Mouse (Mus musculus) CD4-positive helper T cell, adult 2 months (primary cell): ENCODE results near the gene Tbxas1.

ENCODE experiments used
- DNase-seq: peaks from one replicate; pipeline ENCODE4 v3.0.0-alpha.2; 2012; ENCODE audit warnings: low read depth, missing footprints, low spot score

Tbxas1 gene

GRCm38 (mm10) chr6:39051799-39052556 lies 176.8 kb downstream of the Tbxas1 start:
- no peak for DNase-seq

GRCm38 (mm10) chr6:39052636-39053035 lies 177.4 kb downstream of the Tbxas1 start:
- DNase-seq = no peak

- DNase-seq = no peak
Observed at GRCm38 (mm10) chr6:39054206-39054864, 179.1 kb downstream of the Tbxas1 start.

- no peak for DNase-seq
Observed at GRCm38 (mm10) chr6:39054878-39055508, 179.8 kb downstream of the Tbxas1 start.

- DNase-seq = no peak
Observed at GRCm38 (mm10) chr6:39055831-39056261, 180.6 kb downstream of the Tbxas1 start.

- DNase-seq = no peak
Observed at GRCm38 (mm10) chr6:39057161-39057560, 182.0 kb downstream of the Tbxas1 start.

GRCm38 (mm10) chr6:39058389-39058788 lies 183.2 kb downstream of the Tbxas1 start:
- no peak for DNase-seq

- DNase-seq = no peak
Observed at GRCm38 (mm10) chr6:39058936-39059335, 183.7 kb downstream of the Tbxas1 start.

- DNase-seq = no peak
Observed at GRCm38 (mm10) chr6:39059547-39060497, 184.6 kb downstream of the Tbxas1 start.

- DNase-seq = no peak
Observed at GRCm38 (mm10) chr6:39061180-39061579, 186.0 kb downstream of the Tbxas1 start.

- DNase-seq = no peak
Observed at GRCm38 (mm10) chr6:39063541-39063940, 188.3 kb downstream of the Tbxas1 start.

- peak; percentile 33 for DNase-seq
Observed at GRCm38 (mm10) chr6:39066935-39067578, 191.9 kb downstream of the Tbxas1 start.

- no peak for DNase-seq
Observed at GRCm38 (mm10) chr6:39072664-39073063, 197.5 kb downstream of the Tbxas1 start.

GRCm38 (mm10) chr6:39074186-39074585 lies 199.0 kb downstream of the Tbxas1 start:
- DNase-seq = no peak

GRCm38 (mm10) chr6:39076498-39076897 lies 201.3 kb downstream of the Tbxas1 start:
- no peak for DNase-seq

- DNase-seq = no peak
Observed at GRCm38 (mm10) chr6:39104631-39105030, 229.4 kb downstream of the Tbxas1 start.

GRCm38 (mm10) chr6:39106812-39107211 lies 231.6 kb downstream of the Tbxas1 start:
- no peak for DNase-seq

- DNase-seq = no peak
Observed at GRCm38 (mm10) chr6:39112701-39113100, 237.5 kb downstream of the Tbxas1 start.

GRCm38 (mm10) chr6:39113141-39113540 lies 237.9 kb downstream of the Tbxas1 start:
- DNase-seq = no peak

- DNase-seq = no peak
Observed at GRCm38 (mm10) chr6:39115438-39115837, 240.2 kb downstream of the Tbxas1 start.
